Mouse (Mus musculus) heart, adult 2 months (tissue): ENCODE measurements around the gene Slc13a2.

Source experiments
- CTCF ChIP-seq: fragments of 200-600 bp; IDR thresholded peaks from 2 replicates; pipeline ENCODE4 v1.8.1; 2022; ENCODE audit warnings: antibody characterized with exemption, mild to moderate bottlenecking, moderate library complexity
- POLR2A ChIP-seq: fragments of 200-500 bp; IDR thresholded peaks from 2 replicates; pipeline ENCODE4 v1.6.1; 2011; ENCODE audit warnings: mild to moderate bottlenecking, low read depth, low read length, control low read depth; ENCODE audit not compliant: insufficient read depth

GRCm38 (mm10) chr11:78471326-78472103 is 49.5 kb upstream of the Slc13a2 start:
- TF ChIP-seq CTCF (no peak), POLR2A (no peak)
